Mouse (Mus musculus): Measurements from ENCODE around the gene Vezf1.

GRCm38 (mm10) chr11:88100170-88100569, 32.1 kb downstream of the Vezf1 start:
- no peak for TF ChIP-seq CTCF (IDR thresholded peaks at IDR 0.05; ENCODE audit: low read depth, low read length)
- no peak for TF ChIP-seq GATA2 (IDR thresholded peaks at IDR 0.05; ENCODE audit: borderline replicate concordance, low read depth, low read length)
- no peak for TF ChIP-seq TAL1 (conservative IDR thresholded peaks at IDR 0.05; ENCODE audit: low read depth, low read length)
- TF ChIP-seq GATA1 (IDR thresholded peaks at IDR 0.05; ENCODE audit: borderline replicate concordance, low read length) = no peak
- no peak for TF ChIP-seq POLR2AphosphoS5 (IDR thresholded peaks at IDR 0.05; ENCODE audit: insufficient replicate concordance, low read depth, low read length)
